Mouse (Mus musculus) heart, embryonic 13.5 days (tissue): ENCODE measurements around the gene Runx1. TPM values are rescaled to one million over a fixed set of nuclear protein-coding genes. Genes with fewer than 3 reads are reported as not detected.
A peak's percentile ranks its signal among the peaks of the same experiment; 100 is the strongest.

Experiments
- ATAC-seq: fragments of 200-750 bp; cut with Nextera tagmentation; 2 replicates; pipeline ENCODE4 v1.8.0; 2017; ENCODE audit warnings: moderate TSS enrichment; ENCODE audit not compliant: insufficient number of reproducible peaks, low FRiP score, low TSS enrichment; ENCODE audit errors: extremely low read depth
- H3K27ac ChIP-seq: fragments of 300-500 bp; sonication (generic); replicated peaks from 2 replicates; pipeline ENCODE4 v1.5.1; 2015; ENCODE audit warnings: moderate library complexity, mild to moderate bottlenecking, inconsistent platforms
- H3K27me3 ChIP-seq: fragments of 300-500 bp; sonication (generic); replicated peaks from 2 replicates; pipeline ENCODE4 v1.6.1; 2015; ENCODE audit warnings: mild to moderate bottlenecking, inconsistent platforms
- H3K36me3 ChIP-seq: fragments of 300-500 bp; sonication (generic); 2 replicates; pipeline ENCODE4 v1.6.1; 2015; ENCODE audit warnings: mild to moderate bottlenecking, inconsistent platforms
- H3K4me1 ChIP-seq: fragments of 300-500 bp; sonication (generic); 2 replicates; pipeline ENCODE4 v1.6.1; 2015; ENCODE audit warnings: inconsistent platforms
- H3K4me2 ChIP-seq: fragments of 300-500 bp; sonication (generic); 2 replicates; pipeline ENCODE4 v1.6.1; 2015; ENCODE audit warnings: inconsistent platforms, mild to moderate bottlenecking, moderate library complexity
- H3K4me3 ChIP-seq: fragments of 300-500 bp; sonication (generic); 2 replicates; pipeline ENCODE4 v1.5.1; 2015; ENCODE audit warnings: moderate library complexity, mild to moderate bottlenecking, inconsistent platforms
- H3K9ac ChIP-seq: fragments of 300-500 bp; sonication (generic); 2 replicates; pipeline ENCODE4 v1.6.1; 2015; ENCODE audit warnings: inconsistent platforms, mild to moderate bottlenecking, moderate library complexity
- H3K9me3 ChIP-seq: fragments of 300-500 bp; sonication (generic); 2 replicates; pipeline ENCODE4 v1.6.1; 2016; ENCODE audit warnings: inconsistent platforms
- WGBS: fragments of 180-500 bp; shearing (Covaris S2); methylation state at CpG from one replicate; pipeline ENCODE4 v1.1.7; 2015; ENCODE audit warnings: mixed read lengths; 5-methylcytosine and 5-hydroxymethylcytosine counted together
- polyA plus RNA-seq: library from polyadenylated mRNA; unstranded; fragments of >200 nt; fragmentation: Nextera tagmentation; extraction: Ambion mirVana; gene quantifications from 2 replicates; pipeline ENCODE4 v1.2.1, GENCODE M21; 2015

Gene Runx1
- polyA plus RNA-seq, 1 experiment from 2014 or later, result 1.1 TPM

- no peak overlapping the region for H3K4me3 ChIP-seq
- H3K27ac ChIP-seq, result no peak overlapping the region
- H3K36me3 ChIP-seq, result no peaks in the 10 kb centered on the region
- H3K27me3 ChIP-seq, result peaks cover 63% of the 10 kb centered on the region
- H3K9me3 ChIP-seq, result no peaks in the 10 kb centered on the region
- H3K4me2 ChIP-seq, result no peak overlapping the region
- WGBS, result 94% methylated on average over 2 of the region's 2 CpGs
- H3K4me1 ChIP-seq, result 0 out of 2 replicates have a peak, but pooled peaks cover 9% of the 10 kb centered on the region
- H3K9ac ChIP-seq, result no peak overlapping the region
- no peak for ATAC-seq
These were observed 10.8 kb downstream of the Runx1 start for GRCm38 (mm10) chr16:92815195-92815527.

DNA sequence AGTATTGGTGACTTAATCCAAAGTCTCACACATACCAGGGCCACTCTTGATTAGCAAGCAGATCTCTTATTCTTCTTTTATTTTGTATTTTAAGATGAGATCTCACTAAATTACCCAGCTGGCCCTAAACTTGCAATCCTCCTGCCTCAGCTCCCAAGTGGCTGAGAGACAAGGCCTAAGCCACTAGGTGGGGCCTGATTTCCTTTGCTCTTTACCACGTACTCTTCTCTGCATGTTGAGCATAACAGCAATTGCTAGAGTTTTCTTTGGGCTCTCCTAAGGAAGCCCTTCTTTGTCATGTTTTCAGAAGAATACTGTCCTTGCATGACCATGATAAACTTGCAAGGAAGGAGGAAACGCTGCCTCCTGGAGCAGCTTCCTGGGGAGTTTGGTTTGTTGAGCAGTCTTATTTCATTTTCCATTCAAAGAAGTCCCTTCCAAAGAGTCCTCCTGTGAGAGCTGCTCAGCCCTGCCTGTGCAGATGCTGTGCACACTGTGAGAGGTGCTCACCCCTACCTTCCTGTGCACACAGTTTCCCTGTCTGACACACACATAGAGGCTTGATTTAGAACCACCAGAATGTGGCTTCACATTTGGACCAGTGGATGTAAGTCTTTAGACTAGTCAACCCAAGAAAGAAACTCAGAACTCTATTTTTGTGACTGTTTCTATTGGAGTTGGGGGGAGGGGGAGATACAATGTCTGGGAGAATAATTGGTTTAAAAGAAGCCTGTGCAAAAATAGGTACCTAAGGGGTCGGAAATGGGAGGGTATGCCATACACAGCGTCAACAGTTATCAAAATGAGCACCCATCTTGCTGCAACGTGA is 11.4 kb downstream of the Runx1 start:
- no peak for ATAC-seq
- H3K4me2 ChIP-seq, result no peak overlapping the region
- H3K27ac ChIP-seq, result no peak overlapping the region
- no peak overlapping the region for H3K9ac ChIP-seq
- H3K36me3 ChIP-seq, result no peaks in the 10 kb centered on the region
- no peaks in the 10 kb centered on the region for H3K9me3 ChIP-seq
- no peak overlapping the region for H3K4me3 ChIP-seq
- H3K4me1 ChIP-seq, result peaks cover 12% of the 10 kb centered on the region
- peaks cover 63% of the 10 kb centered on the region for H3K27me3 ChIP-seq
- 72% methylated on average over 5 of the region's 5 CpGs for WGBS

GRCm38 (mm10) chr16:92812405-92812804 is 13.5 kb downstream of the Runx1 start:
- H3K27me3 ChIP-seq, result peaks cover 52% of the 10 kb centered on the region
- no peak overlapping the region for H3K4me2 ChIP-seq
- H3K36me3 ChIP-seq, result no peaks in the 10 kb centered on the region
- no peaks in the 10 kb centered on the region for H3K9me3 ChIP-seq
- H3K4me3 ChIP-seq, result no peak overlapping the region
- no peak overlapping the region for H3K9ac ChIP-seq
- peaks cover 18% of the 10 kb centered on the region for H3K4me1 ChIP-seq
- WGBS, result 36% methylated on average over 3 of the region's 3 CpGs
- ATAC-seq, result no peak
- H3K27ac ChIP-seq, result no peak overlapping the region

DNA sequence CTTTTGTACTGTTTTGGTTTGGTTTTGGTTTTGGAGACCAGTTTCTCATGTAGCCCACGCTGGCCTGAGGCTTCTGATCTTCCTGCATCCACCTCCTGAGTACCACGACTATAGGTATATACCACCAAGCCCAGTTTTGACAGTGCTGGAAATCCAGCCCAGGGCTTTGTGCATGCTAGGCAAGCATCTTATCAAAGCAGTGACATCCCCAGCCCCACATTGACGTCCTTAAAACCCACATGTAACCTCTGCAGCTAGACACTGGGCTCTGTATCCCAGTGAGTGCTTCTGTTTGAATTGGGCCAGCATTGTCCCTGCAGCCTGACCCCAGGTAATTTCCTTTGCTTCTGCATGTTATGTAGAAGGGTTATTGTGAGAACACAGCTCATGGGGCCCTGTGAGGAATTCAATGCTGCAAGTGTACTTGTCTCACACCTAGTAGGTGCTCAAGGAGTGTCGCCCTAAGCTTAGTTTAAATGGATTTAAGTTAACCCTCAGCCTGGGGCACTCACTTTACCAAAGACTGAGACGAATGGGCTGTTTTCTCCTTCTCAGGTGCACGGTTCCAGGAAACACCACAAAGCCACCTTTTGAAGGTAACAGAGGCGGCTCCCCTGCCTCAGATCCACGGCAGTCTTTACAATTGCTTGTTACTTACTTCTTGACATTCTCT is 15.2 kb downstream of the Runx1 start:
- Histone ChIP-seq H3K4me2 (no peak overlapping the region), H3K36me3 (no peaks in the 10 kb centered on the region), H3K4me3 (no peak overlapping the region), H3K9ac (no peak overlapping the region), H3K4me1 (peaks cover 18% of the 10 kb centered on the region), H3K27ac (no peak overlapping the region), H3K27me3 (peaks cover 39% of the 10 kb centered on the region), H3K9me3 (no peaks in the 10 kb centered on the region)
- 78% methylated on average over 8 of the region's 8 CpGs for WGBS
- no peak for ATAC-seq

DNA sequence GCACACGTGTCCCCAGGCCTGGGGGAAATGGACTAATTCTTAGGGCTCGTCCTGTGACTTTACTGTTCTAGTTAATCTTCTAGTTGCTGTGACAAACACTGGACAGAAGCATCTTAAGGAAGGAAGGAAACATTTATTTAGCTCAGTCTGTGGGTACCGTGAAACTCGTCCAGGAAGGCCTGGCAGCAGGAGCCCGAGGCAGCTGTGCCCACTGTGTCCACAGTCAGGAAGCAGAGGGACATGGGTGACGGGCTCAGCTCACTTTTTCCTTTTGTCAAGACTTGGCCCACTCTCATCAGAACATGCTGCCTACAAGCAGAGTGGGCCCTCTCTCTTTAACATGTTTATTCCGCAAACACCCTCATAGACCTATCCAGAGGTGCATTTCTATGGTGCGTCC is 18.2 kb downstream of the Runx1 start:
- ATAC-seq, result no peak
- Histone ChIP-seq H3K36me3 (no peaks in the 10 kb centered on the region), H3K9me3 (no peaks in the 10 kb centered on the region), H3K9ac (no peak overlapping the region), H3K4me3 (no peak overlapping the region), H3K4me1 (peaks cover 16% of the 10 kb centered on the region), H3K27me3 (peaks cover 54% of the 10 kb centered on the region), H3K27ac (no peak overlapping the region), H3K4me2 (no peak overlapping the region)
- WGBS, result 79% methylated on average over 8 of the region's 8 CpGs

GRCm38 (mm10) chr16:92803076-92803580 is 22.8 kb downstream of the Runx1 start:
- no peaks in the 10 kb centered on the region for H3K36me3 ChIP-seq
- ATAC-seq, result no peak
- peaks cover 72% of the 10 kb centered on the region for H3K27me3 ChIP-seq
- H3K9ac ChIP-seq, result no peak overlapping the region
- no peak overlapping the region for H3K4me2 ChIP-seq
- 86% methylated on average over 7 of the region's 7 CpGs for WGBS
- H3K27ac ChIP-seq, result no peak overlapping the region
- H3K4me3 ChIP-seq, result no peak overlapping the region
- H3K4me1 ChIP-seq, result peaks cover 8% of the 10 kb centered on the region; the same call in 1 of the 2 replicates
- H3K9me3 ChIP-seq, result no peaks in the 10 kb centered on the region

DNA sequence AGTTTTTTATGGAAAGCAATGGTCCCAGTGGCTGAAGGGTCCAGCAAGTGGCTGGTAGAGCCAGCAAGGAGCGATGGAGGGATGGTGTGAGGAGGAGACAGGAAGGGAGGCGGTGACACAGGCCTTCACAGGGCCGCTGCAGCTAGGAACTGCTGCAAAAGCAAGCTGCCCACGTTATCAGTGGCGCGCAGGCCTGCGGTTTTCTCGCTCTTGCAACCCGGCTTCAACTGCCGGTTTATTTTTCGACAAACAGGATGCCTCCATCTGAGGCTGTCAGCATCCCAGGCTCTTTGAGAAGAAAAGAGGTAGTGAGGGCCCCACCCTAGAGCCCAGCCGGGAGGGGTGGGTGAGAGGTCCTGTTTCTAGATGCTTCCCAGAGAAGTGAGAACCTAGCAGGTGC is 24.4 kb downstream of the Runx1 start:
- peaks cover 8% of the 10 kb centered on the region; the same call in 1 of the 2 replicates for H3K4me1 ChIP-seq
- no peaks in the 10 kb centered on the region for H3K36me3 ChIP-seq
- H3K9me3 ChIP-seq, result no peaks in the 10 kb centered on the region
- peak overlapping the region; percentile 25; the same call in 1 of the 2 replicates for H3K4me2 ChIP-seq
- peaks cover 64% of the 10 kb centered on the region for H3K27me3 ChIP-seq
- ATAC-seq, result no peak
- WGBS, result 21% methylated on average over 12 of the region's 12 CpGs
- no peak overlapping the region for H3K27ac ChIP-seq
- H3K9ac ChIP-seq, result no peak overlapping the region
- no peak overlapping the region for H3K4me3 ChIP-seq

DNA sequence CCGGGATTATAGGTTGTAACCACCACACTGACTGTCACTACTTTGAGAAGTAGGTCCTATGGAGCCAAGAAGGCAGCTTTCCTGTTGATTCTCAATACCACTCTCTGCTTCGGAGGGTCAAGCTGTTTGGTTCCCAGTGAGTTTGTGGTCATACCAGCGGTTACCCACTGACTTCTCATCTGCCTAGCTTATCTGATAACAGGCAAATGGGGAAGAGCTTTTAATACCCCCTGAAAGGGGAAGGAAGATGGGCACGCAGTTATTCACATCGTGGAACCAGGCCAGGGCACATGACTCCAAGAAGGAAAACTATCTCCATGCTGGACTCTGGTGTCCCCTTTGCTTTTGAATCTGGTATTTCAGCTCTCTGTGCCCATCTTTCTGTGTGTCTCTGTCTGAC is 25.1 kb downstream of the Runx1 start:
- no peaks in the 10 kb centered on the region for H3K9me3 ChIP-seq
- ATAC-seq, result no peak
- no peak overlapping the region for H3K9ac ChIP-seq
- H3K27ac ChIP-seq, result no peak overlapping the region
- peaks cover 65% of the 10 kb centered on the region for H3K27me3 ChIP-seq
- no peak overlapping the region for H3K4me2 ChIP-seq
- H3K36me3 ChIP-seq, result no peaks in the 10 kb centered on the region
- no peak overlapping the region for H3K4me3 ChIP-seq
- peaks cover 8% of the 10 kb centered on the region; the same call in 1 of the 2 replicates for H3K4me1 ChIP-seq
- WGBS, result 66% methylated on average over 5 of the region's 5 CpGs

DNA sequence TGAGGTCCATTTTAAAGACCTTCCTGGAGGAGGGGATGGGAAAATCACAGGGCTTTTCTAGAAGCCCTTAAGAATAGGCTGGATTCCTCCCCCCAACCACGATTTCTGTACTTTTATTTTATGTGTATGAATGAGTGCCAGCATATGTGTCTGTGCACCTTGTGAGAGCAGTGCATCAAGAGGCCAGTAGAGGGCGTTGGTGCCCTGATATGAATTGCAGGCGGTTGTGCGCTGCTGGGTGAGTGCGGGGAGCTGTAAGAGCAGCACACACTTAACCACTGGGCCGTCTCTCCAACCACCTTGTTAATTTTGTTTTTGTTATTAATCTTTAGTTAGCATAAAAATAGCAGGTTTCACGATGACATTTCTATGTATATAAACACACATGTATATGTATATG is 26.0 kb downstream of the Runx1 start:
- H3K4me3 ChIP-seq, result no peak overlapping the region
- H3K4me2 ChIP-seq, result no peak overlapping the region
- no peaks in the 10 kb centered on the region for H3K36me3 ChIP-seq
- no peak for ATAC-seq
- no peak overlapping the region for H3K9ac ChIP-seq
- WGBS, result 93% methylated on average over 7 of the region's 7 CpGs
- peaks cover 8% of the 10 kb centered on the region; the same call in 1 of the 2 replicates for H3K4me1 ChIP-seq
- H3K27ac ChIP-seq, result no peak overlapping the region
- H3K9me3 ChIP-seq, result no peaks in the 10 kb centered on the region
- H3K27me3 ChIP-seq, result peaks cover 67% of the 10 kb centered on the region

DNA sequence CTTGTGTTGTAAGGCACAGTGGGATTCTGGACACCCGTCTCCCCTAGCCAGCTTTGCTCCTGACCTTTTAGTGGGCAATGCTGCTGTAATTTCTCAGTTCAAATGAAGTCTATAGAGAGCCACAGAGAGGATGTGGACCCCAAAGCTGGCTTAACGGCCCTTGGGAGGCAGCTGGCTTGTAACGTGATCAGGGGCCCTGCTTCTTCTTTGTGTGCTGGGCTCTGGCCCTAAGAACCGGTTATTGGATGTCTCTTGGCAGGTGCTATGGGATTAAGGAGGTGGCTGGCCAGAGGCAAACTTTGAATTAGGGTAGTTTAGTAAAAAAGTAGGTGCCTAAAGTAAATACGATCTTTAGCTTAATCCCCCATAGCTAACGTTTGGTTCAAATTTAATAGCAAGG is 31.8 kb downstream of the Runx1 start:
- Histone ChIP-seq H3K9ac (no peak overlapping the region), H3K9me3 (no peaks in the 10 kb centered on the region), H3K36me3 (no peaks in the 10 kb centered on the region), H3K4me3 (no peak overlapping the region), H3K27me3 (peaks cover 36% of the 10 kb centered on the region), H3K27ac (no peak overlapping the region), H3K4me2 (no peak overlapping the region), H3K4me1 (peaks cover 4% of the 10 kb centered on the region; the same call in 1 of the 2 replicates)
- no peak for ATAC-seq
- WGBS, result 51% methylated on average over 6 of the region's 6 CpGs

DNA sequence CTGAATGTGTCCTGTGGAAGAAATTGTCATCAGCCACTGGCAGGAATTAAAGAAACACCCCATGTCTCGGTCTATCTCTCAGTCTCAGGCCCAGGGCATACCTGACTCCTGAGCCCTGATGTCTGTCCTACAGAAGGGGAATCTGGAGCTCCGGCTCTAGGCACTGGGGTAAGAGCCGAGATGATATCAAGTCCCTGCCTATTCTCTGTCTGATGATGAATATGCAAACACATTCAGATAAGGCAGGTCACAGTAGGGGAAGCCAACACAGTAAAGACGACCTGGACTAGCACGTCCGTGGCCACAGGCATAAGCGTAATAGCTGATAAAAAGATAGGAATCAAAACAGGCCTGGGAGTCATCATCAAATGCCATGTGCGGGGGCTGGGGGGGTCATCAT is 32.2 kb downstream of the Runx1 start:
- Histone ChIP-seq H3K27ac (no peak overlapping the region), H3K36me3 (no peaks in the 10 kb centered on the region), H3K4me2 (no peak overlapping the region), H3K27me3 (peaks cover 36% of the 10 kb centered on the region), H3K9me3 (no peaks in the 10 kb centered on the region), H3K4me3 (no peak overlapping the region), H3K9ac (no peak overlapping the region), H3K4me1 (peaks cover 4% of the 10 kb centered on the region; the same call in 1 of the 2 replicates)
- 61% methylated on average over 8 of the region's 8 CpGs for WGBS
- no peak for ATAC-seq
